Mouse (Mus musculus) heart, embryonic 16.5 days (tissue): ENCODE measurements around the gene Tgfbr3. TPM values are rescaled to one million over a fixed set of nuclear protein-coding genes. Genes with fewer than 3 reads are reported as not detected.
A peak's percentile ranks its signal among the peaks of the same experiment; 100 is the strongest.

ENCODE experiments used
- ATAC-seq: fragments of 200-750 bp; cut with Nextera tagmentation; replicated peaks from 2 replicates; pipeline ENCODE4 v1.8.0; 2017; ENCODE audit warnings: moderate number of reproducible peaks; ENCODE audit not compliant: insufficient read depth, low FRiP score; ENCODE audit errors: extremely low read depth
- H3K27ac ChIP-seq: fragments of 300-500 bp; sonication (generic); 2 replicates; pipeline ENCODE4 v1.5.1; 2014; ENCODE audit warnings: mild to moderate bottlenecking, low read length, control low read depth, moderate library complexity
- H3K27me3 ChIP-seq: fragments of 300-500 bp; sonication (generic); 2 replicates; pipeline ENCODE4 v1.6.1; 2014; ENCODE audit warnings: low read length, mixed read lengths; ENCODE audit not compliant: control insufficient read depth, insufficient read depth
- H3K36me3 ChIP-seq: fragments of 300-500 bp; sonication (generic); 2 replicates; pipeline ENCODE4 v1.6.1; 2014; ENCODE audit not compliant: control insufficient read depth, insufficient read depth
- H3K4me1 ChIP-seq: fragments of 300-500 bp; sonication (generic); 2 replicates; pipeline ENCODE4 v1.6.1; 2014; ENCODE audit warnings: low read length, mixed read lengths; ENCODE audit not compliant: control insufficient read depth, insufficient read depth
- H3K4me2 ChIP-seq: fragments of 300-500 bp; sonication (generic); 2 replicates; pipeline ENCODE4 v1.6.1; 2014; ENCODE audit warnings: low read depth, mild to moderate bottlenecking, control low read depth, low read length
- H3K4me3 ChIP-seq: fragments of 300-500 bp; sonication (generic); 2 replicates; pipeline ENCODE4 v1.5.1; 2014; ENCODE audit warnings: mild to moderate bottlenecking, control low read depth, low read length
- H3K9ac ChIP-seq: fragments of 300-500 bp; sonication (generic); 2 replicates; pipeline ENCODE4 v1.6.1; 2014; ENCODE audit warnings: low read length, control low read depth
- H3K9me3 ChIP-seq: fragments of 300-500 bp; sonication (generic); replicated peaks from 2 replicates; pipeline ENCODE4 v1.6.1; 2016; ENCODE audit warnings: low read length; ENCODE audit not compliant: control insufficient read depth
- WGBS: fragments of 180-500 bp; shearing (Covaris S2); extraction: QIAGEN DNeasy Blood & Tissue Kit; methylation state at CpG from one replicate; pipeline ENCODE4 v1.1.7; 2014; 5-methylcytosine and 5-hydroxymethylcytosine counted together
- polyA plus RNA-seq: library from polyadenylated mRNA; unstranded; fragments of >200 nt; fragmentation: Nextera tagmentation; extraction: Ambion mirVana; gene quantifications from 2 replicates; pipeline ENCODE4 v1.2.1, GENCODE M21; 2015

Tgfbr3 gene
- polyA plus RNA-seq, 1 experiment from 2014 or later = 20.1 TPM

- peaks cover 38% of the 10 kb centered on the region for H3K36me3 ChIP-seq
- WGBS = 78% methylated on average over 5 of the region's 5 CpGs
- no peaks in the 10 kb centered on the region for H3K9me3 ChIP-seq
- no peak overlapping the region for H3K4me2 ChIP-seq
- ATAC-seq = no peak
- no peak overlapping the region for H3K4me3 ChIP-seq
- no peak overlapping the region for H3K9ac ChIP-seq
- H3K4me1 ChIP-seq = peaks cover 9% of the 10 kb centered on the region
- H3K27ac ChIP-seq = no peak overlapping the region
- no peaks in the 10 kb centered on the region for H3K27me3 ChIP-seq
Measured at GRCm38 (mm10) chr5:107141375-107141774, 148.1 kb downstream of the Tgfbr3 start.

DNA sequence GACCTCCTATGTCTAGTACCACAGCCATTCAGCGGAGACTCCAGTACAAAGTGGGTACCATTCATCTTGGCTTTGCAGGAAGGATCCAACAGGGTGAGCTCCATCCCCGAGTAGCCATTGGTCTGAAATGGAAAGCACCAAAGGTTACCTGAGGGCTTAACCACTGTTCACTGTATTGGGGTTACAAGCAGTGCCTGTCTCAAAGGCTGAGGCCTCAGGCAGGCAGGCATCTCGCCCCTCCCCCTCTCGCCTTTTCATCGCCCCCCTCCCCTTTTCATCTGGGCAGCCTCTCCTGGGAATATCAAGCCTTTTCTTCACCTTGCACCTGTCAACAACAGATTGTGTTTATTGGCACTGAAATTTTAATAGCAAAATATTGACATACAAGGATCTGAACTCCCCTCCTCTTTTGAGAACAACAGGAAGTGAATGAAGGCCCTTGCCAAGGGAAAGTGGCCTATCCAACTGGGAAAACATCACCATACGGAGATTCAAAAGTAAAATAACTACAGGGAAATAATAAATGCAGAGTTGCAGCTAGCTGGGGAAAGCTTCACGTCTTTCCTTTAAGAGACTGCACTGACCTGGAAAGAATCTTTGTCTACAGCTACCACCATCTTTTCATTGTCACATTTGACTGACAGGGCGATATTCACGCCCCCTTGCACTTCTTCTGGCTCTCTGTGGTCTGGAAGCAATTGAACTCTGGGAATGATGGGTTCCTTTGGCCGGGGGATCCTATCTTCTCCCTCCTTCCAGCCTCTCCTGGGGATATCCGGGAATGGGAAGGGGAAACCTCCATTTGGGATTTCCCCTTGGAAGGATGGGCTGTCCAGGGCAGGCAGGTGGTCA lies 149.4 kb downstream of the Tgfbr3 start:
- Histone ChIP-seq H3K9ac (no peak overlapping the region), H3K4me2 (no peak overlapping the region), H3K4me3 (no peak overlapping the region), H3K9me3 (no peaks in the 10 kb centered on the region), H3K27ac (no peak overlapping the region), H3K27me3 (no peaks in the 10 kb centered on the region), H3K36me3 (peaks cover 40% of the 10 kb centered on the region), H3K4me1 (peaks cover 6% of the 10 kb centered on the region)
- 81% methylated on average over 11 of the region's 11 CpGs for WGBS
- no peak for ATAC-seq

DNA sequence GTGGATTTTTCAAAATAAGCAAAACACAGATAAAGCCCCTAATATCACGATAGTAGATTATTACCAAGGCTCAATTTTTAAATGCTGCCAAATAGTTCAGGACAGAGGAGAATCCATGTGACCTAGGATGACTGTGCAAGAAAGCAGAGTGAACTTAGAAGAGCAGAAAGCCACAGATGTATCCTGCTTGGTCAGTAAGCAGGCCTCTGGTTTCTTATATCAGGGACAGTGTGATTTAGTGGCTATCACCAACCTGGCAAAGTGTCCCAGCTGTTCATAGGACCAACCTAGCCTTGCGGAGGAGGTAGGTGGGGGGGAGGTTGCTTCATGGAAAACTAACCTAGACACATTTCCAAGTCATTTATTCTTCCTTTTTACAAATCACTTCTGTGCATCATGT lies 156.1 kb downstream of the Tgfbr3 start:
- Histone ChIP-seq H3K27me3 (no peaks in the 10 kb centered on the region), H3K27ac (no peak overlapping the region), H3K9me3 (no peaks in the 10 kb centered on the region), H3K9ac (no peak overlapping the region), H3K36me3 (peaks cover 32% of the 10 kb centered on the region), H3K4me1 (peaks cover 22% of the 10 kb centered on the region; the same call in 1 of the 2 replicates), H3K4me2 (no peak overlapping the region), H3K4me3 (no peak overlapping the region)
- WGBS = 85% methylated on average over 2 of the region's 2 CpGs
- no peak for ATAC-seq

GRCm38 (mm10) chr5:107132231-107132630 lies 157.2 kb downstream of the Tgfbr3 start:
- no peak for ATAC-seq
- no peak overlapping the region for H3K4me2 ChIP-seq
- no peaks in the 10 kb centered on the region for H3K27me3 ChIP-seq
- no peak overlapping the region for H3K27ac ChIP-seq
- H3K9ac ChIP-seq = no peak overlapping the region
- 60% methylated on average over 8 of the region's 8 CpGs for WGBS
- H3K9me3 ChIP-seq = no peaks in the 10 kb centered on the region
- no peak overlapping the region for H3K4me3 ChIP-seq
- H3K36me3 ChIP-seq = peaks cover 29% of the 10 kb centered on the region
- H3K4me1 ChIP-seq = peaks cover 23% of the 10 kb centered on the region; the same call in 1 of the 2 replicates

DNA sequence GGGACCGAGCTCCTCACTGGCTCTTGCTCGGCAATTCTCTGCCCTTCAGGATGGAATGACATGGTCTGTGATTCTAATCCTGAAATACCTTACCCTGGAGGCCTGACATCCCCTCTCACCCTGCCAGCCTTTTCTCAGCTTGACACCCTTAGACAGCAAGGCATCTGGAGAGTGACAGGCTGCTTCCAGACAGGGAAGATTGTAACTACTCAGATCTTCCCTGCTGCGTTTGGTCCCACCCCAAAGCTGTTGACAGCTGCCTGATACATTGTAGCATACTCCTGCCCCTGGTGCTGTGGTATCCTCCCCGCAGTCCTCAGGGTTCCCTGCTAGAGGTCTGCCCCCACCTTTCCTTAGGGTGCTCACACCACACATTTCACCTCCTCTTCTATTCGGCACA lies 160.1 kb downstream of the Tgfbr3 start:
- no peak overlapping the region; the same call in 1 of the 2 replicates for H3K9ac ChIP-seq
- H3K9me3 ChIP-seq = no peaks in the 10 kb centered on the region
- H3K27ac ChIP-seq = peak overlapping the region; percentile 76
- peak; percentile 68 for ATAC-seq
- no peaks in the 10 kb centered on the region for H3K27me3 ChIP-seq
- peaks cover 34% of the 10 kb centered on the region; the same call in 1 of the 2 replicates for H3K4me1 ChIP-seq
- WGBS = 34% methylated on average over 5 of the region's 5 CpGs
- peaks cover 15% of the 10 kb centered on the region for H3K36me3 ChIP-seq
- no peak overlapping the region for H3K4me2 ChIP-seq
- no peak overlapping the region for H3K4me3 ChIP-seq

DNA sequence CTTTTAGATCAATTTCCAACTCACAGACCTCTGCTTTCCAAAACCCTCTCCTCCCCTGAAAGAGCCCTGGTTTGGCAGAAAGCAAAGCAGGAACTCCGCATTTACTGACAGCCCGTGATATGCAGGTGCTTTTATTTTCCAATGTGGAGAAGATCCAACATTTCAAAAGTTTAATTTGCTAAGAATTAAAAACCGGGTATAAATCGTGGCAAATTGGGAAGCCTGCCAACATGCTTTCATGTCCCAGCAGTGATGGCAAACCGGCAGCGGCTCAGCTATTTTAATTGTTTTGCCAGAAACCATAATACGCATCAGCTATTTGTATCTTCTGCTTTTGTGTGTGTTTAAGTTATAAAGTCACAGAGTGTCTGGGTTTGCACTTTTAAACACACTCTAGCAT lies 162.9 kb downstream of the Tgfbr3 start:
- Histone ChIP-seq H3K27me3 (no peaks in the 10 kb centered on the region), H3K4me3 (no peak overlapping the region), H3K9ac (no peak overlapping the region), H3K27ac (peak overlapping the region; percentile 38; the same call in 1 of the 2 replicates), H3K9me3 (no peaks in the 10 kb centered on the region), H3K36me3 (peaks cover 3% of the 10 kb centered on the region), H3K4me2 (no peak overlapping the region; the same call in 1 of the 2 replicates), H3K4me1 (peaks cover 35% of the 10 kb centered on the region)
- ATAC-seq = no peak
- 35% methylated on average over 7 of the region's 7 CpGs for WGBS

GRCm38 (mm10) chr5:107125131-107125530 lies 164.3 kb downstream of the Tgfbr3 start:
- no peak overlapping the region for H3K9ac ChIP-seq
- H3K27me3 ChIP-seq = no peaks in the 10 kb centered on the region
- H3K36me3 ChIP-seq = peaks cover 3% of the 10 kb centered on the region
- no peak overlapping the region for H3K27ac ChIP-seq
- no peak for ATAC-seq
- no peak overlapping the region for H3K4me2 ChIP-seq
- peaks cover 44% of the 10 kb centered on the region for H3K4me1 ChIP-seq
- H3K4me3 ChIP-seq = no peak overlapping the region
- no peaks in the 10 kb centered on the region for H3K9me3 ChIP-seq
- 72% methylated on average over 6 of the region's 6 CpGs for WGBS

- Histone ChIP-seq H3K27me3 (no peaks in the 10 kb centered on the region), H3K9me3 (no peaks in the 10 kb centered on the region), H3K9ac (no peak overlapping the region), H3K4me3 (no peak overlapping the region), H3K27ac (no peak overlapping the region), H3K4me1 (peaks cover 42% of the 10 kb centered on the region), H3K4me2 (no peak overlapping the region), H3K36me3 (peaks cover 5% of the 10 kb centered on the region)
- WGBS = 75% methylated on average over 7 of the region's 7 CpGs
- ATAC-seq = no peak
Measured at GRCm38 (mm10) chr5:107124531-107124930, 164.9 kb downstream of the Tgfbr3 start.

DNA sequence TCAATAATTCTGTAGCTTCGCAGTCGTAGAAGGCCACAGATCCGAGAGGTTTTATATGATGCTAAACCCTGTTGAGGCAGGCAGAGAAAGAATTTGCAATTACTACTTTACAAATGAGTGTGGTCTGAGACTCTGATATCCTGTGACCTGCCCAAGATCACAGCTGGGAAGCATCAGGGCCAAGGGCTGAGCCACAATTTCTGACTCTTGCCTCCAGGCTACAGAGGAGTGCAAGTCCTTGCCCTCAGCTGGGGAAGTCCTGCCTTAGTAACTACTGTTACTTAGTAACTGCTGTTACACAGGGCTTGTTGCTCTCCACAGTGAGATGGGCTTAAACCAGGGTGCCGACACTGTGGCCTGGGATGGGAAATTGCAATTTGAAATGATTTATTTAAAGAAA lies 166.8 kb downstream of the Tgfbr3 start:
- Histone ChIP-seq H3K9ac (no peak overlapping the region; the same call in 1 of the 2 replicates), H3K4me2 (no peak overlapping the region), H3K36me3 (peaks cover 10% of the 10 kb centered on the region), H3K27ac (no peak overlapping the region), H3K4me1 (peaks cover 30% of the 10 kb centered on the region), H3K4me3 (no peak overlapping the region), H3K9me3 (no peaks in the 10 kb centered on the region), H3K27me3 (no peaks in the 10 kb centered on the region)
- 92% methylated on average over 4 of the region's 4 CpGs for WGBS
- ATAC-seq = no peak
